Mouse (Mus musculus) thymus, postnatal 36 days (tissue): ENCODE results near the gene Hk1.

ENCODE experiments used
- DNase-seq, 2 experiments: peaks; one replicate each; pipeline ENCODE4 v3.0.0; 2022; ENCODE audit warnings: mixed read lengths in 2 of 2

Gene Hk1

DNA sequence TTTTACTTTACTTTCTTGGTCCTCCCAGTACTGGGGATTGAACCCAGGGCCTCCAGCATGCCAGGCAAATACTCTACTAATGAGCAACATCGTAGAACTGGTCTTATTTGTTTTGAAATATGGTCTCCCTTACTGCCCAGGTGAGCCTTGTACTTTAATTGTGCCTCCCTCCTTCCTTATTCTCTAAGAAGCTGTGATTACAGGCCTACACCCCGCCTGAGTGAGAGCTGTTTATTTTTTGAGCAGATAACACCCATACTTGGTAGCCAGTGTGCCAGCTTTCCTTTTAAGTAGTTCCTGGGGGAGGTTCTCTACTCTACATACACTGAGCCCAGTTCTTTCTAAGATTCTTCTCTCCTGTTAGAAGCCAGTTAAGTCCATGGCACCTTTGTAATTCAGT, 115.4 kb downstream of the Hk1 start:
- no peak for DNase-seq

DNA sequence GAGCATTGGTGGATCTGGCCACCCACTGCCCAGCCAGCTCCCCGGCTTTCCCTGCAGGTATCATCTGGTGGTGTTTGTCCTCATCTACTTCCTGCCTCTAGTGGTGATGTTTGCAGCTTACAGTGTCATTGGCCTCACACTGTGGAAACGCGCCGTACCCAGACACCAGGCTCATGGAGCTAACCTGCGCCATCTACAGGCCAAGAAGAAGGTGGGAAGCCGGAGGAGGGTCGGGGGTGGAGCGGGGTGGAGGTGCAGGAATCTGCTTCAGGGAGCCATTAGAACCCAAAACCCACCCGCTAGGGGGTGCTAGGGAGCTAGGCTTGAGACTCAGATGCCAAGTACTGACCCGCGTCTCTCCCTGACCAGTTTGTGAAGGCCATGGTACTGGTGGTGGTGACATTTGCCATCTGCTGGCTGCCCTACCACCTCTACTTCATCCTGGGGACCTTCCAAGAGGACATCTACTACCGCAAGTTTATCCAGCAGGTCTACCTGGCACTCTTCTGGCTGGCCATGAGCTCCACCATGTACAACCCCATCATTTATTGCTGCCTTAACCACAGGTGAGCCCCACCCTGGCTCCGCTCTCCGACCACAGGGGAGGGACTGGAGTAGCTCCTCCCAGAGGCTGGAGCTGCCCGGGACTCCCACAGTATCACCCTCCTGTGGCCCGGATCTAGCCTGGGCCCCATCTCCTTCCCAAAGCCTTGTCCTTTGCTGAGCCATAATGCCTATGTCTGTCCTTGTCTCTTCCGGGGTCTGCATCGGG, 118.4 kb downstream of the Hk1 start:
- DNase-seq = peak; percentile 74 to 79

DNA sequence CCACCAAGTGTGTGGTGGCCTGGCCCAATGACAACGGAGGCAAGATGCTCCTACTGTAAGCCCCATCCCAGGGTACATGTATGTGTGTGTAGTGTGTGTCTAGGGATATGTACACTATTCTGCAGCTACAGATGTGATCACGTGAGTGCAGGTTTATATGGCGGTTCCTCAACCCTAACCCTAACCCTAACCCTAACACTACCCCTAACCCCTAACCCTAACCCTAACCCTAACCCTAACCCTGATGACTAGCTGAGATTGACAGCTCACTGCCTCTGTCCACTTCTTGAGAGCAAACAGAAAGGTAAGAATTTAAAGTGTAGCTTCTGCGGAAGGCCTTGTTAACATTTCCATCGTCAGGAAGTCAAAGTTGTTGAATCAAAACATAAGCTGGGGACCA, 121.4 kb downstream of the Hk1 start:
- DNase-seq = no peak

DNA sequence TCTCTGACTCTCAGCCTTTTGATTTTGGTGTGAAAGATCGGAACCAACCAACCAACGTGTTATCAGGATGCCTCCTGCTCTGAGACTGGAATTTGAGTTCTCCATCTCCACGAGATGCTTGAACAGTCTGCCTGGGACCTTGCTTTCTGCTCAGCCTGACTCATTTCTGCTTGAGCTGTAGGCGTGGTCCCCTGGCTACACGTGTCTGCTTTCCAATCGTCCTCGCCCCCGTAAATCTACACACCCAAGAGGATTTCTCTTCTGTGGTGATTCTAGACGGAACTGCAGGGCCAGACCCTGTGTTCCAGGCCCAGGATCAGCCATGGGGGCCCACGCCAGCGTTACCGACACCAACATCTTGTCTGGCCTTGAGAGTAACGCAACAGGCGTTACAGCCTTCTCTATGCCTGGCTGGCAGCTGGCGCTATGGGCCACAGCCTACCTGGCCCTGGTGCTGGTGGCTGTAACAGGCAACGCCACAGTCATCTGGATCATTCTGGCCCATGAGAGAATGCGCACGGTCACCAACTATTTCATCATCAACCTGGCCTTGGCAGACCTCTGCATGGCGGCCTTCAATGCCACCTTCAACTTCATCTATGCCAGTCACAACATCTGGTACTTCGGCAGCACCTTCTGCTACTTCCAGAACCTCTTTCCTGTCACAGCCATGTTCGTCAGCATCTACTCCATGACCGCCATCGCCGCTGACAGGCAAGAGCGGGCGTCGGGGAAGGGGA, 127.0 kb downstream of the Hk1 start:
- DNase-seq = no peak

DNA sequence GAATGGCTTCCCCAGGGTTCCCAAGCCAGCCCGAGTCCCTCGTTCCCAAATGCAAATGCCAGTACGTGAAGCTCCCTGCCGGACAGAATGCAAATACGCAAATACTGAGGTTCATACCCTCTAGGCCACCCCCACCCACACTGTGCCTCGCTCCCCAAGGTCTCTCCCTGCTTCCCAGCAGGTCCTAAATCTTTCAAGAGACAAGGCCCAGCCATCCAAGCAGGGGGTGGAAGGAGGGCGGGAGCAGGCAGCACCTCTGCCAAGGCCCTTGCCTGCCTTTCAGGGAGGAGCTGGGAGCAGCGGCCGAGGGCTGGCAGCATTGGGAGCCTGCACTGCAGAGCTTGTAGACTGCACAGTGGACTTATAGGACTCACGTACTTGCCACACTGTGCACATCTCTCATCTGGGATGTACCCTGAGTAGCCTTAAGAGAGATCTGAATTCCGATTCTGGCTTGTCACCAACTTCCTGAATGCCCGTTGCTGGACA, 127.7 kb downstream of the Hk1 start, which contains the start of gene Tacr2:
Tacr2 (plus strand) TSS at position 439 of the 489 bp plus-strand sequence.
- DNase-seq = no peak

DNA sequence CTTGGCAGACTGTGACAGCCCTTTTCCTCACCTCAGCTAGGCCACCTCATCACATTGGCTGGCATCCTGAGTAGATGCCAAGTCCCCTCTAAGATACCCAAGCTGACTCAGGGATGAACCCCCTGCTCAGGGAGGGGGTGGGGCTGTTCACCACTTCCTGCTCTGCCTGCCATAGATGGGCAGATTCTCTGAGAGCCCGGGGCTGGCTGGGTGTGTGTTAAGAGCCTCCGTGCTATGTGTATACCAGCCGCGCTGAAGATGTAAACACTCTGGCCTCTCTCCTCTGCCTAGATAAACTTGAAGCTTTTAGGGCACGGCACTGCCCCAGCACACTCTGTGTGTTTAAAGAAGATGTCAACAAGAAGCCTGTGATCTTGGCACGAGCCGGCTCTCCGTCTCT, 131.9 kb downstream of the Hk1 start:
- DNase-seq = peak; percentile 59 to 74

DNA sequence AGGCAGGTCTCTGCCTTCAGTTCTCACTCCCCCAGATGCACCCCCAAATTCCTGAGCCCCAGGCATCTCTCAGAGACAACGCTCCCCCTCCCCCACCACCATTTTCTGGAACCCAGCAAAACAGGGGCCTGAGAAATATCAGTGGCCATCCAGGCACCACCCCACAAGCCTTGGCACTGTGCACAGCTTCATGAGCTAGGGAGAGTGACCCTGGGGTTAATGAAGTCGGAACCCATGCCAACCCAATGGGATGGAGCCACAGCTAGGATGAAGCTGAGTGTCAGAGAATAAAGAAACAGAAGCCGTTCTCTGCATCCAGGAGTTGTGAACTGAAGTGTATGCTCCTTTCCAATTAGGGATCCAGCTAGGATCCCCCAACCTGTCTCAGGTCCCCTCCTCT, 132.6 kb downstream of the Hk1 start:
- no peak for DNase-seq

DNA sequence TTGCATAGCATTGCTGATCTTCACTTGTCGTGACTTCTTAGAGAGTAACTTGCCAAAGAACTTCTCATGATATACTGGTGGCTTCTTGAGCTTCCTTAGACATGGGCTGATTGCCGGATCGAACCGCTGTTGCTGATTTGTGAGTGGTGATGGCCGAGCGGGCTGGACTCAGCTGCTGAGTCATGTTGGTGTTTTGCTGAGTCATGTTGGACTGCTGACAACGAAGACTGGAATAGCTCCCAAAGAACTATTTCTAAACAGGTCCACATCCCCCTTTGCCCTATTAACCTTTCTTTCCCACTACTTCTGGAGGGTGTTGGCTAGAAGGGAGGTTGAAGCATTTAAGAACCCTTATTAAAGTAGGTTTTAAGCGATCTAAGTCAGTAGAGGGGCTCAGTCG, 135.6 kb downstream of the Hk1 start:
- no peak for DNase-seq

DNA sequence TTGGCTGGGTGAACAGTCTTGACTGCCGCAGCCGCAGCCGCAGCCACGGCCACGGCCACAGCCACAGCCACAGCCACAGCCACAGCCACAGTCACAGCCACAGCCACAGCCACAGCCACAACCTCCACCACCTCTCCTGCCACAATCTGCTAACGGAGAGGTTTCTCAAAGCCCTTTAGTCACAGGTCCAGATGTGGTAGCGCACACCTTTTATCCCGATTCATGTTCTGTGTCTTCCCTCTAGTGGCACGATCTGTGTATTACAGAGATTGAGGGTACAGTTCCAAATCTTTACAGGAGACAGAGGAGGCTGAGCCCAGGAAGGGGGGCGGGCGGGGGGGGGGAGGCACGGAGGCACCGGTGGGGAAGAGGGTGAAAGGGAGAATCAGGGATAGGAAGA, 136.8 kb downstream of the Hk1 start:
- peak; percentile 30 to 43 for DNase-seq

DNA sequence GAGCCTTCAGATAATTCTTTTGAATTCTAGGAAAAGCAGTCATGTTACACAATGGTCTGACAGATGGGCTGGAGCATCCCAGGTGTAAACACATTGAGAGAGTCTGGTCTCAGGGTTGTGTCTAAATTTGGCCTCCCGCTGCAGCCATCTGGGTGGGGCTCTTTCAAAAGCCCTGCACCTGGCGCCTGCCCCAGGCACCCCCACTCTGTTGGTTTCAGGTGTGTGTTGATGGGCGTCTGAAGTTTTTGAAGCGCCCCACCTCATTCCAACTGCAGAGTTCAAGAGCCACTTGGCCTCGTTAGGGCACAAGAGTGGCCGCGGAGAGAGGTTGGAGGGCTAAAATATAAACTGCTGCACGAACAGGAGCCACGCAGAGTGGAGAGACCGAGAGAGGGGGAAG, 137.3 kb downstream of the Hk1 start:
- peak in 1 of 2 experiments; percentile 25 for DNase-seq

DNA sequence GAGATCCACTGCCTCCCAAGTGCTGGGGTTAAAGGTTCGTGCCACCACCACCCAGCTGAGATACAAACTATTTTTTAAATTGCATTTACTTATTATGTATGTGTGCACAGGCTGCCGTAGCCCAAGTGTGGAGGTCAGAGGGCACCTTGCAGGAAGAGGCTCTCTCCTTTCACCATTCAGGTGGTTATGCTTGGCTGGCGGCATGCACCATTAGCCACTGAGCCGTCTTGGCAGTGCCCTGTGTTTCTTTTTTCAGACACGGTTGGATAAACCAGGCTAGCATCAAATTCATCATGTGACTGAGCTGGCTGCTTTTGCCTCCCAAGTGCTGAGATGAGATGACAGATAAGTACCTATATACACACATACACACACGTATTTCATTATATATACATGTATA, 140.4 kb downstream of the Hk1 start:
- DNase-seq = no peak

DNA sequence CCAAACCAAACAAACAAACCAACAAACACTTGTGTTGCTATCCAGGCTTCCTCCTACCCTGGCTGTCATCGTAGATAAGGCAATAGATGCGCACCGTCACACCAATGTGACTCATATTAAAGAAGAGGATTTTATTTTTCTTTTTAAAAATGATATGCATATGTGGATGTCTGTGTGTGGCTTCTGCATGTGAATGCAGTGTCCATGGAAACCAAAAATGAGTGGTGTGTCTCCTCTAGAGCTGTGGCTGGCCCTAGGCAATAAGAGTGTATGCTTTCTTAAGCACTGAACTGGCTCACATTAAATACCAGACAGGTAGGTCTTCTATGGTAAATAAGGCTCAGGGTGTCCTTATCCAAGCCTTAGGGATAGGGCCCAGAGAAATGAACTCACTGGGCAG, 141.0 kb downstream of the Hk1 start:
- no peak for DNase-seq

DNA sequence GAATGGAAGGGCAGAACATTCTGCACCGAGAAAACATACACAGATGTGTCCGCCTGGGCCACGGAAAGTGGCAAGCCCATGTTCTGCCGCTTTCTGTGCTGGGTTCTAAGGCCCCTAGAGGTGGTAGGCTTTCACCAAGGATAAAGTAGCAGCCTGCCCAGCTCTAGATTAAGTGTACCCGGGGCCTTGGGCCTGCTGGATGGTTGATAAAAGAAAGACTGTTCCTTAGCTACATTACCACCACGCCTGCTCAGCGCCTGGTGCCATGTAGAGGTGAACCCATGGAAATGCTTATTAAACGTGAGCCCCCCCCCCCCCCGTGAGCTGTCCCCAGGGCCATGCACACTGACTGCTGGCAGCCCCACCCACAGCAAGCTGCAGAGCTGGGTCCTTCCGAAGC, 142.5 kb downstream of the Hk1 start:
- DNase-seq = no peak

DNA sequence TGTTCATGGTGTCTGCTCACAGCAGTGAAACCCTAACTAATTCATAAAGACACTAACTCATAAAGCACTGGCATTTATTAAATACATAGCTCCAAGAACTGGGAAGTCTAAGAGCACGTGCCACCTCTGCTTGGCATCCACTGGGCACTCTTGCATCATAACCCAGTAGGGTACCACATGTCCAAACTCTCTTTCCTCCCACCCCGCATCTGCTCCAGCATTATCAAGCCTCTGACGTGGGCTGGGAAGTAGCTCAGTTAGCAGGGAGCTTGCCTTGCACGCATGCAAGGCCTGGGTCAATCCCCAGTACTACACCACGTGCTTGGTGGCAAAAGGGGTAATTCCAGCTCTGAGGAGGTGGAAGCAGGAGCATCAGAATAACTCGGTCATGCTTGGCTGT, 143.5 kb downstream of the Hk1 start:
- DNase-seq = no peak

DNA sequence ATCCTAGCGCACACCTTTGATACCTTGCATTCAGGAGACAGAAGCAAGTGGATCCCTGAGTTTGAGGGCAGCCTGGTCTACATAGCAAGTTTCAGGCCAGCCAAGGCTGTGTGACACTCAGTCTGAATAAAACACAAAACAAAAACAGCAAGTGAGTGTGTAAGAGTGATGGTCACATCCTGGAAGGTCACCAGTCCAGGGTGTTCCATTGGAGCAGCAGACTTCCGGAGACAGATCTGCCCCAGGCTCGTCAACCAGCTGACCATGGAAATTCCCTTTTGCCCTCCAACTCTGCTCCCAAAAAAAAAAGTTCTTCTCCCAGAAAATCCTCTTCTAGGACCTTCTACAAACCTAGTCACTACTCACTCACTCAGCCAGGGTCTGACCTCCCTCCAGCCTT, 147.9 kb downstream of the Hk1 start:
- no peak for DNase-seq

DNA sequence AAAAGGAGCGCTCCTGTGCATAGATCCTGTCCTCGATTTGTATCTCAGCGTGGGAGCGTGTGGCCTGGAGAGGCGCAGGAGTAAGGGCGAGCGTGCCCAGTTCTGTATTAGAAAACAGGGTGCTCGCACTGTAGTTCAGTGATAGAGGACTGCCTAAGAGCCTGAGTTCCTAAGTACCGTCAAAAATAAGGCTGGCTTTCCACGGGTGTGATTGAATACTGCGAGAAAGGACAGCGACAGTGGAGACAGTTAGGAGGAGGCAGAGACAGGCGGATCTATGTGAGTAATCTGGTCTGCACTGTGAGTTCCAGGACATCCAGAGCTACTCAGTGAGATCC, 148.3 kb downstream of the Hk1 start:
- no peak for DNase-seq

DNA sequence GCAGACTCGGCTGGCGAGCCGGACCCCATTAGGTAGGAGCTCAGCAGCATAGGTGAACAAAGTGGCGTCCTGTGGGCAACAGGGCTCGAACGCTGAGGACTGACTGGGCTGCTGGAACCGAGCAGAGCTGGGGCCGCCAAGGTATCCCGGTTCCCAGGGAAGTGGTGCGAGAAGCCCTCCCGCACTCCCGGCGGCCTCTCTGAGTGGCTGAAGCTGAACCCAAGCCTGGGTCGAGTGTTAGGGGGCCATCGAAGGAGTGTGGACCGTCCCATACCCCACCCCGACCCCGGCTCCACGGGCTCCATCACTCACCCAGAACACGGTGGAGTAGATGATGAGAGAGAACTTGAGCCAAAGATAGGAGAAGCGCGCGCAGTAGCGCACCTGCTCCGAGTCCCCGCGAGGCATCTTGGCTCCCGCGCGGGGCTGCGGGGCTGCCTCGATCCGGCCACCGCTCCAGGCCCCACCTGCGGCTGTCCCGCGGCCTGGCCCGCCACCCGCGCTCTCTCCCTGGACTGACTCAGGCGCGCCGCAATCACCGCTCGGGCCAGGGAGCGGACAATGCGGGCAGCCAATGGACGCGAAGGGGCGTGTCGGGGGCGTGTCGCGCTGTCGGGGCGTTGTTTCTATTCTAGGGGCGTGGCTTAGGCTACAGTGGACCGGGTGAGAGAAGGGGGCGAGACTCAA, 148.9 kb downstream of the Hk1 start, which contains the start of gene Tspan15:
Tspan15 (minus strand) TSS at position 544 of the 687 bp plus-strand sequence.
- DNase-seq = peak; percentile 76 to 79

DNA sequence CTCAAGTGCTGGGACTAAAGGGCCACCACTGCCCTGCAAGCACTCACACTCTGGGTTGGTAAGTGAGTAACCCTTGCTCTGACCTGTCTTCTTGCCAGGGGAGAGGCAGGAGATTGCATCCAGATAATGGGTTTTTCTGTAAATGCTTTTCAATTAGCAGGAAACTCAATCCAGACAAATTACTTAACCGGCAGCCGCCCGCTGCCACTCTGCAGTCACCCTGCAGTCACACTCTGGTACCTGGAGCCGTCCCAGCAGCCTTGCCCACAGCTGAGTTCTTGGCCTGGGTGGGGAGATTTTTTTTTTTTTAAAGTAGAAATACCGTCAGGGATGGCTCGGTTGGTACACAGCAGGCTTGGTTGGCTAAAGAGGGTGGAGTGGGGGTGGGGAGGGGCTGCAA, 151.6 kb downstream of the Hk1 start:
- no peak for DNase-seq

DNA sequence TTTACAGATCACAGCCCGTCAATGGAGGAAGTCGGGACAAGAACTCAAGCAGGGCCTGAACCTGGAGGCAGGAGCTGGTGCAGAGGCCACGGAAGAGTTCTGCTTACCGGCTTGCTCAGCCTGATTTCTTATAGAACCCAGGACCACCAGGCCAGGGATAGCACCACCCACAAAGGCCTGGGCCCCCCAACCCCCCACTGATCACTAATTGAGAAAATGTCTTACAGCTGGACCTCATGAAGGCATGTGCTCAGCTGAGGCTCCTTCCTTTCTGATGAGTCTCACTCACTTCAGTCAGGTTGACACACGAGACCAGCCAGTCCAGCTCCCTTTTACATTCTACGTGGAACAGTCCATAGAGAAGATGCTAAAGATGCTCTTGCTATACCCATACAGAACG, 153.9 kb downstream of the Hk1 start:
- DNase-seq = no peak

DNA sequence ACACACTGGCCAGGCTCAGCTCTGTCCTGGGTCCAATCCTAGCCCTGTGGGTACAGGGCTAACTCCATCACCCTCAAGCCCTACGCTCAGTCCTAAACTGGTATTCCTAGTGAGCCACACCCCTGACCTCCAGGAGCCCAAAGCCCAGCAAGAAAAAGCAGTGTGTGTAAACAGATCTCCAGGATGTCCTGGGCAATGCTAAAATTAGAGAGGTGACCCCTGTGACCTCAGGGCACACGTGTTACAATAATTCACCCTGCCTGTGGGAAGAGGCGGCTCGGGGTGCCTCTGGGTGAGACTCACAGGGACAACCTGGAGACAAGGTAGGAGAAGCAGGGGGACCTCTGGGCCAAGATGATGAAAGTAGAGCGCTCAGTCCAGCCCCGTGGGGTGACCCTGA, 155.5 kb downstream of the Hk1 start:
- no peak for DNase-seq

DNA sequence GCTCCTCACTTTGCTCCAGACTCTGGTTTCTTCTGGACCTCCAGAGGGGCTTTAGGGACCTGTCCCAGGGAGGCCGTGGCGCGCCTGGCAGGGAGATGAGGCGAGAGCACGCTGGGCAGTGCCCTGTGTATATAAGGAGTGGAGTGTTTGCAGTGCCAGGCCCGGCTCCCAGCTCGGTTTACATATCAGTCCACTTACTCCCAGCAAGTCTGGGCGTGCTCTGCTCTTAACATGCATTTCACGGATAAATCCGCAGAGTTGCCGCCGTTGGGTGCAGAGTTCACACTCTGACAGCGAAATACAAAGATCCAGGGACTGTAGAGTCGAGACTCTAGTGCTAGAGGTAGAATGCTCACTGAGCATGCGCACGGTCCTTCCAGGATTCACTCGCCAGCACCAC, 156.9 kb downstream of the Hk1 start:
- DNase-seq = no peak

DNA sequence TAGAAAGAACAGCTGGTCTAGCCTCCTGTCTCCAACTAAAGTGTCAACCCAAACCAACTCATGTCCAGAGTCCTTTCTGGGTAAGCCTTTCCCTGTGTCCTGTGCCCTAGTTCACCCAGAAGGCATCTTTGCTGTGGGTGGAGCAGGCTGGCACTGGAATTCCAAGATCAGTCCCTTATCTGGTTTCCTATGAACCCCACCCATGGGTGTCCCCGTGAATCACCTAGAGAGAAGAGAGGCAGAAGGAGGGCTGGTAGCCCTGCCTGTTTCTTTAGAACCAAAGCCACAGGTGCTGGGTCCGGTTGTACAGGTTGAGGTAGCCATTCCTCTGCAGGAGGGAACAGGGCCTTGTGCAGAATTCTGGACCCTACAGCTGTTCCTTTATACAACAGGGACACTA, 158.1 kb downstream of the Hk1 start:
- no peak for DNase-seq

DNA sequence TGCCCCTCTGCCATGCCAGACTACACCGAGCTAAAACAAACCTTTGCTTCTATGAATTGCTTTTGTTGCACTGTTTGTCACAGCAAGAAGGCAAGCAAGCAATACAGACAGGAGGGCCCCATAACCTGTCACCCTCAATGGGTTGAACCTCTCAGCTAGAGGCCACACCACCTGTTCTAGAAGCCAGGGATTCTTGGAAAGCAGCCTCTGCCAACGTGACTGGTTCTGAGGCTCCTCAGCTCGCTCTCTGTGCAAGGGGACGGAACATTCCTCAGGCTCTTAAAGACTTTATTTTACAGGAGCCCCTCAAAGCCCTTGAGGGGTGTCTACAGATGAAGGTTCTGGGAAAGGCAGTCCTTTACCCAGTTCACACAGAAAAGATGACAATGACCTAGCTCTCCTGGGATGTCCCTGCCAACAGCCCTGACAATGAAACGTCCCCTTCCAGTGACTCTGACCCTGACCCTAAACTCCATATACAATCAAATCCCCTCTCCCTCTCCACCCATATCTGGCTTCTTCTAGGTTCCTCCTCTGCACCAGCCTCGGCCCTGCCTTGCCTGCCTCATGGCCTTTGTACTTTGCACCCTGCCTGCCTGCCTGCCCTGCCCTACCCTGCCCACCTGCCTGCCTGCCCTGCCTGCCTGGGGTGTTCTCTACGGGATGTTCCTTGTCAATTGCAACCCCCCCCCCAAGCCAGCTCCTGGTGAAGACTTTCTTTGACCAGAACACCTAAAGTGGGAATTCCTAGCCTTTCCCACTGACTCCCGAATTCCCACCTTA, 158.8 kb downstream of the Hk1 start:
- DNase-seq = no peak
